Mouse (Mus musculus) hindbrain, embryonic 12.5 days (tissue): ENCODE data around the gene Hoxc9. TPM values are rescaled to one million over a fixed set of nuclear protein-coding genes. Genes with fewer than 3 reads are reported as not detected.

ENCODE experiments used
- ATAC-seq: fragments of 200-750 bp; cut with Nextera tagmentation; 2 replicates; pipeline ENCODE4 v1.8.0; 2017; ENCODE audit warnings: moderate TSS enrichment; ENCODE audit not compliant: low FRiP score
- H3K27ac ChIP-seq: fragments of 300-500 bp; sonication (generic); 2 replicates; pipeline ENCODE4 v1.5.1; 2016; ENCODE audit warnings: mild to moderate bottlenecking
- H3K27me3 ChIP-seq: fragments of 300-500 bp; sonication (generic); 2 replicates; pipeline ENCODE4 v1.6.1; 2016; ENCODE audit warnings: mild to moderate bottlenecking
- H3K36me3 ChIP-seq: fragments of 300-500 bp; sonication (generic); 2 replicates; pipeline ENCODE4 v1.6.1; 2016; ENCODE audit warnings: mild to moderate bottlenecking
- H3K4me1 ChIP-seq: fragments of 300-500 bp; sonication (generic); 2 replicates; pipeline ENCODE4 v1.6.1; 2016
- H3K4me2 ChIP-seq: fragments of 300-500 bp; sonication (generic); replicated peaks from 2 replicates; pipeline ENCODE4 v1.6.1; 2016; ENCODE audit warnings: mild to moderate bottlenecking
- H3K4me3 ChIP-seq: fragments of 300-500 bp; sonication (generic); 2 replicates; pipeline ENCODE4 v1.5.1; 2016; ENCODE audit warnings: mild to moderate bottlenecking
- H3K9ac ChIP-seq: fragments of 300-500 bp; sonication (generic); 2 replicates; pipeline ENCODE4 v1.6.1; 2016; ENCODE audit warnings: mild to moderate bottlenecking, moderate library complexity
- H3K9me3 ChIP-seq: fragments of 300-500 bp; sonication (generic); replicated peaks from 2 replicates; pipeline ENCODE4 v1.6.1; 2016; ENCODE audit warnings: mild to moderate bottlenecking
- WGBS: fragments of 180-500 bp; shearing (Covaris S2); methylation state at CpG from one replicate; pipeline ENCODE4 v1.1.7; 2016; 5-methylcytosine and 5-hydroxymethylcytosine counted together
- polyA plus RNA-seq: library from polyadenylated mRNA; unstranded; fragments of >200 nt; fragmentation: Nextera tagmentation; extraction: Ambion mirVana; gene quantifications from 2 replicates; pipeline ENCODE4 v1.2.1, GENCODE M21; 2016

Hoxc9 gene
- polyA plus RNA-seq, 1 experiment from 2014 or later, result not detected

- Histone ChIP-seq H3K27ac (no peak overlapping the region), H3K4me3 (no peak overlapping the region), H3K4me1 (no peaks in the 10 kb centered on the region), H3K27me3 (peaks cover 99% of the 10 kb centered on the region), H3K36me3 (no peaks in the 10 kb centered on the region), H3K4me2 (no peak overlapping the region), H3K9ac (no peak overlapping the region), H3K9me3 (no peaks in the 10 kb centered on the region)
- ATAC-seq, result no peak
- under 1% methylated on average over 21 of the region's 21 CpGs for WGBS
These were observed 4.0 kb upstream of the Hoxc9 start for GRCm38 (mm10) chr15:102972254-102972653.

- H3K4me3 ChIP-seq, result no peak overlapping the region
- H3K9me3 ChIP-seq, result no peaks in the 10 kb centered on the region
These were observed 3.5 kb upstream of the Hoxc9 start for GRCm38 (mm10) chr15:102972753-102973152.

DNA sequence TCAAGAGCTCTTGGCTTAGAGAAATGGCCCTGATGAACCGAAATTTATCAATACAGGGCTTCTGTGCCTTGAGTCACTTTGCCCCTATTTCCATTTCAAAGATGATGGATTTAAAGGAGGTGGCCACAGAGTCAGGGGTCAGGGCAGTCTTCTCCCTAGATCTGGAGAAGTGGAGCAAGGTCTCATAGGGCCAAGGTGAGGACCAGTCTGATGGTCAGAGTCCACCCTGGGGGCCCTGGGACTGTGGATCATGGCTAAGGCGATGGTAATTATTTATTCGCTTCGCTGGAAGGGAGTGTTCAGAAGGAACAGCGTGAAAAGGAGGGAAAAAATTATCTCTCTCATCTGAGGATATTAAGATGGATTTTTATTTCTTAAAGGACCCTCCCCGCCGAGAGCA, 1.2 kb upstream of the Hoxc9 start:
- Histone ChIP-seq H3K4me2 (no peak overlapping the region), H3K27ac (no peak overlapping the region), H3K27me3 (peaks cover 100% of the 10 kb centered on the region), H3K4me3 (no peak overlapping the region), H3K9ac (no peak overlapping the region), H3K4me1 (no peaks in the 10 kb centered on the region), H3K36me3 (no peaks in the 10 kb centered on the region), H3K9me3 (no peaks in the 10 kb centered on the region)
- WGBS, result 3% methylated on average over 7 of the region's 7 CpGs
- ATAC-seq, result no peak

More at GRCm38 (mm10) chr15:102972753-102973152, 3.5 kb upstream of the Hoxc9 start:
- Histone ChIP-seq H3K9ac (no peak overlapping the region), H3K4me1 (no peaks in the 10 kb centered on the region), H3K36me3 (no peaks in the 10 kb centered on the region), H3K4me2 (no peak overlapping the region), H3K27me3 (peaks cover 99% of the 10 kb centered on the region), H3K27ac (no peak overlapping the region)
- no peak for ATAC-seq
- WGBS, result 3% methylated on average over 6 of the region's 6 CpGs

- Histone ChIP-seq H3K4me1 (no peaks in the 10 kb centered on the region), H3K36me3 (no peaks in the 10 kb centered on the region), H3K27me3 (peaks cover 100% of the 10 kb centered on the region), H3K4me2 (no peak overlapping the region), H3K27ac (no peak overlapping the region), H3K9me3 (no peaks in the 10 kb centered on the region), H3K4me3 (no peak overlapping the region), H3K9ac (no peak overlapping the region)
- no peak for ATAC-seq
- WGBS, result under 1% methylated on average over 21 of the region's 21 CpGs
These were observed 539 bp upstream of the Hoxc9 start for GRCm38 (mm10) chr15:102975688-102976111.

GRCm38 (mm10) chr15:102976631-102977422, 588 bp downstream of the Hoxc9 start:
- H3K4me3 ChIP-seq, result no peak overlapping the region
- H3K27me3 ChIP-seq, result peaks cover 100% of the 10 kb centered on the region
- under 1% methylated on average over 37 of the region's 37 CpGs for WGBS
- no peak overlapping the region for H3K9ac ChIP-seq
- no peaks in the 10 kb centered on the region for H3K9me3 ChIP-seq
- ATAC-seq, result no peak
- H3K36me3 ChIP-seq, result no peaks in the 10 kb centered on the region
- H3K4me1 ChIP-seq, result peaks cover 5% of the 10 kb centered on the region; the same call in 1 of the 2 replicates
- H3K4me2 ChIP-seq, result no peak overlapping the region
- H3K27ac ChIP-seq, result no peak overlapping the region

DNA sequence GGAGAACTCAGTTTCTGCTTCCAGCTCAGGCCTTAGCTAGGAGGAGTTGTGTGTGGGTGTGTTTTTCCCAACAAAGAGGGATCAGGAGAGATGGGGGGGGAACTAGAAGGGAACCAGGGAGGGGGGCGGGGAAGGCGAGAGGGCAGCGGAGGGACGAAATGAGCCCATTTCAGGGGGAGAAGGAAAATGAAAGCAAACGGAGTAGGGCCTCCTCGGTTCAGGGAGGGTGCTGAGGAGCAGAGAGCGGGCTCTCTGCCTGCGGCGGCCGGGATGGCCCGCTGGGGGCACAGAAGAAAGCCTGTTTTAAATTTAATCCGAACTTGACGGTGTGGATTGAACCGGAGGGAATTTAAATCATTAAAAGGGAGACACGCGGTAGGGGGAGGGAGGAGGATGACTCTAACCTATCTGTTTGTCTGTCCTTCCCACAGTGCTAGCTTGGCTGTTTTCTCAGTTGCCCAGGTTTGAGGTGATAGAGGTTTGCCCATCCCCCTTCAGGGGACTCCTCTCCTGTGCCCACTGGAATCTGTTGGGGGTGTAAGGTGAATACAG, 1.3 kb downstream of the Hoxc9 start:
- peaks cover 7% of the 10 kb centered on the region; the same call in 1 of the 2 replicates for H3K4me1 ChIP-seq
- no peak overlapping the region for H3K4me2 ChIP-seq
- no peak overlapping the region for H3K27ac ChIP-seq
- H3K27me3 ChIP-seq, result peaks cover 100% of the 10 kb centered on the region
- no peak overlapping the region for H3K4me3 ChIP-seq
- ATAC-seq, result no peak
- 1% methylated on average over 16 of the region's 16 CpGs for WGBS
- no peaks in the 10 kb centered on the region for H3K9me3 ChIP-seq
- H3K9ac ChIP-seq, result no peak overlapping the region
- no peaks in the 10 kb centered on the region for H3K36me3 ChIP-seq

- no peak for ATAC-seq
- peaks cover 7% of the 10 kb centered on the region; the same call in 1 of the 2 replicates for H3K4me1 ChIP-seq
- H3K9me3 ChIP-seq, result no peaks in the 10 kb centered on the region
- WGBS, result 2% methylated on average over 13 of the region's 13 CpGs
- H3K4me2 ChIP-seq, result no peak overlapping the region
- H3K9ac ChIP-seq, result no peak overlapping the region
- no peak overlapping the region for H3K27ac ChIP-seq
- no peak overlapping the region for H3K4me3 ChIP-seq
- H3K36me3 ChIP-seq, result no peaks in the 10 kb centered on the region
- H3K27me3 ChIP-seq, result peaks cover 100% of the 10 kb centered on the region
These were observed 2.6 kb downstream of the Hoxc9 start for GRCm38 (mm10) chr15:102978615-102979515.

DNA sequence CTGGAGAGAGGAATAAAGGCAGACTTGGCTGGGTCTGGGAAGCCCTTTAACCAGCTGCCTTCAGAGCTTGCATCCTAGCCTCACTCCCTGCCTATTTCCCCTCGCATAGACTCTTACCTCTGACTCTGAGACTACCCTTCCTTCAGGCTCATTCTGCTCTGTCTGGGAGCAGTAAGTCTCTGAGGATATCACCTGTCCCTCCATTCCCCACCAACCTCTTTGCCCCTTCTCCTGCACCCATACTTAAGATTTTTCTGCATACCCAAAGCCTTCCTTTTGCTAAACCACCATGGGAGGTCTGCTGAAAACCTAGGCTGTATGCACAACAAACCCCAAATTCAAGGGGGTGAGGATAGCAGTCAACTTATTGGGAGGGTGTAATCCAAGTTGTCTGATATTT, 3.7 kb downstream of the Hoxc9 start:
- no peak overlapping the region for H3K27ac ChIP-seq

GRCm38 (mm10) chr15:102980352-102980751, 4.1 kb downstream of the Hoxc9 start:
- H3K9me3 ChIP-seq, result no peaks in the 10 kb centered on the region
- no peak overlapping the region for H3K4me2 ChIP-seq
- no peak overlapping the region for H3K9ac ChIP-seq
- ATAC-seq, result no peak
- peaks cover 100% of the 10 kb centered on the region for H3K27me3 ChIP-seq
- no peak overlapping the region for H3K27ac ChIP-seq
- WGBS, result 3% methylated on average over 11 of the region's 11 CpGs
- H3K4me3 ChIP-seq, result no peak overlapping the region
- H3K36me3 ChIP-seq, result no peaks in the 10 kb centered on the region
- H3K4me1 ChIP-seq, result peaks cover 7% of the 10 kb centered on the region; the same call in 1 of the 2 replicates

More for the DNA sequence above, 3.7 kb downstream of the Hoxc9 start:
- Histone ChIP-seq H3K4me2 (no peak overlapping the region), H3K4me1 (peaks cover 7% of the 10 kb centered on the region; the same call in 1 of the 2 replicates), H3K27me3 (peaks cover 100% of the 10 kb centered on the region), H3K36me3 (no peaks in the 10 kb centered on the region), H3K9me3 (no peaks in the 10 kb centered on the region), H3K9ac (no peak overlapping the region), H3K4me3 (no peak overlapping the region)
- ATAC-seq, result no peak
- WGBS, result 0% methylated on average over 1 of the region's 1 CpGs

GRCm38 (mm10) chr15:102980912-102981311, 4.7 kb downstream of the Hoxc9 start:
- ATAC-seq, result no peak
- H3K36me3 ChIP-seq, result no peaks in the 10 kb centered on the region
- H3K4me2 ChIP-seq, result peak overlapping the region; percentile 39
- WGBS, result 2% methylated on average over 14 of the region's 14 CpGs
- H3K27me3 ChIP-seq, result peaks cover 100% of the 10 kb centered on the region
- H3K9ac ChIP-seq, result no peak overlapping the region
- H3K9me3 ChIP-seq, result no peaks in the 10 kb centered on the region
- H3K4me3 ChIP-seq, result 0 out of 2 replicates have a peak overlapping the region, but pooled peaks have one; percentile 19
- H3K27ac ChIP-seq, result no peak overlapping the region
- H3K4me1 ChIP-seq, result peaks cover 7% of the 10 kb centered on the region; the same call in 1 of the 2 replicates

DNA sequence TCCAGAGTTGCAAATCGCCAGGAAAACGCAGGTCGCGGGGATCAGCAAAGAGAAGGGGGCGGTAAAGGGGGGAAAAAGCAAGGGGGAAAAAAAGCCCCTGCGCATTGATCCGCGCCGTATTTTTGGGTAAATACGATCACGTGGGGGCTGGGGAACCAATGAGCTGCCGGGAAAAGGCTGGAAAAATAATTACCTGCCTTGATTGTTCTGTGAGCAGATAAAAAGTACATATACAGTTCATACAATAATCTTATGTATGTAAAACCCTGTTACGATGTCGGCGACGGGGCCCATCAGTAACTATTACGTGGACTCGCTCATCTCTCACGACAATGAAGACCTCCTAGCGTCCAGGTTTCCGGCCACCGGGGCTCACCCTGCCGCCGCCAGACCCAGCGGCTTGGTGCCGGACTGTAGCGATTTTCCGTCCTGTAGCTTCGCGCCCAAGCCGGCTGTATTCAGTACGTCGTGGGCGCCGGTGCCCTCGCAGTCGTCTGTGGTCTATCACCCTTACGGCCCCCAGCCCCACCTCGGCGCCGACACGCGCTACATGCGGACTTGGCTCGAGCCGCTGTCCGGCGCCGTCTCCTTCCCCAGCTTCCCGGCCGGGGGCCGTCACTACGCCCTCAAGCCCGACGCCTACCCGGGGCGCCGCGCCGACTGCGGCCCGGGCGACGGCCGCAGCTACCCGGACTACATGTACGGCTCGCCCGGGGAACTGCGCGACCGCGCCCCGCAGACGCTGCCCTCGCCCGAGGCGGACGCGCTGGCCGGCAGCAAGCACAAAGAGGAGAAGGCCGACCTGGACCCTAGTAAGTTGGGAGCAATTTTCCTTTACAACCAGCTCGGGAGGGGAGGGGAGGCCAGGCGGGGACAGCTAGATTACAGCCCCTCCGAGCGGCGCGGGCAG, 5.4 kb downstream of the Hoxc9 start:
- no peak overlapping the region for H3K9ac ChIP-seq
- H3K27ac ChIP-seq, result no peak overlapping the region
- peaks cover 100% of the 10 kb centered on the region for H3K27me3 ChIP-seq
- no peak for ATAC-seq
- peak overlapping the region; percentile 19 for H3K4me3 ChIP-seq
- WGBS, result under 1% methylated on average over 88 of the region's 88 CpGs
- no peaks in the 10 kb centered on the region for H3K9me3 ChIP-seq
- H3K36me3 ChIP-seq, result no peaks in the 10 kb centered on the region
- H3K4me2 ChIP-seq, result peak overlapping the region; percentile 39
- peaks cover 7% of the 10 kb centered on the region; the same call in 1 of the 2 replicates for H3K4me1 ChIP-seq
